Mouse (Mus musculus) CH12.LX (cell line): ENCODE results near the gene Ube2h. TPM values are rescaled to one million over a fixed set of nuclear protein-coding genes. Genes with fewer than 3 reads are reported as not detected.

Experiments
- DNase-seq: peaks from one replicate; pipeline ENCODE4 v3.0.0-alpha.2; 2013; ENCODE audit errors: extremely low read depth
- H3K27ac ChIP-seq: 2 replicates; pipeline ENCODE4 v1.5.1; 2012; ENCODE audit warnings: low read depth, mild to moderate bottlenecking, control low read depth, moderate library complexity; ENCODE audit not compliant: insufficient read depth
- H3K27me3 ChIP-seq: replicated peaks from 2 replicates; pipeline ENCODE3; 2012; ENCODE audit warnings: inconsistent platforms
- H3K36me3 ChIP-seq, 2 experiments: replicated peaks in 1 of 2; 2 replicates each; pipeline versions ENCODE3 to v1.6.1; 2012; ENCODE audit warnings: inconsistent platforms in 1 of 2, low read length in 1 of 2, mild to moderate bottlenecking in 1 of 2, mixed read lengths in 1 of 2, moderate library complexity in 1 of 2; ENCODE audit not compliant: control insufficient read depth in 1 of 2, insufficient read depth in 1 of 2
- H3K4me1 ChIP-seq, 2 experiments: 2 replicates each; pipeline ENCODE4 v1.6.1; 2012; ENCODE audit warnings: inconsistent platforms in 1 of 2, moderate library complexity in 1 of 2; ENCODE audit not compliant: insufficient read depth in 2 of 2, control insufficient read depth in 1 of 2
- H3K4me2 ChIP-seq: 2 replicates; pipeline ENCODE4 v1.6.1; 2012; ENCODE audit warnings: low read depth, mild to moderate bottlenecking, control low read depth; ENCODE audit not compliant: poor library complexity, insufficient read depth, severe bottlenecking
- H3K4me3 ChIP-seq, 3 experiments: fragments of 150-350 bp in 1 of 3; sonication (generic) in 1 of 3; replicated peaks in 1 of 3; 2 replicates each; pipeline versions ENCODE3 to v1.5.1; 2011 to 2012; ENCODE audit warnings: low read depth in 2 of 3, low read length in 2 of 3, mild to moderate bottlenecking in 2 of 3, moderate library complexity in 2 of 3, control low read depth in 1 of 3, improper control_type of control experiment in 1 of 3, inconsistent platforms in 1 of 3, mixed read lengths in 1 of 3; ENCODE audit not compliant: poor library complexity in 1 of 3
- H3K79me2 ChIP-seq: replicated peaks from 2 replicates; pipeline ENCODE4 v1.6.1; 2012; ENCODE audit warnings: mild to moderate bottlenecking, moderate library complexity; ENCODE audit not compliant: control insufficient read depth, poor library complexity, insufficient read depth, severe bottlenecking; ENCODE audit errors: extremely low read depth
- H3K9ac ChIP-seq: 2 replicates; pipeline ENCODE4 v1.6.1; 2012; ENCODE audit warnings: low read depth, mild to moderate bottlenecking, control low read depth, moderate library complexity; ENCODE audit not compliant: insufficient read depth
- H3K9me3 ChIP-seq: replicated peaks from 2 replicates; pipeline ENCODE3; 2012; ENCODE audit warnings: low read length, inconsistent platforms, mixed read lengths
- CHD1 ChIP-seq: IDR thresholded peaks from 2 replicates; pipeline ENCODE4 v1.6.1; 2012; ENCODE audit warnings: low read depth, low read length, improper control_type of control experiment, inconsistent platforms
- CTCF ChIP-seq, 2 experiments: IDR thresholded peaks in 1 of 2; conservative IDR thresholded peaks in 1 of 2; 2 replicates each; pipeline ENCODE4 v1.5.1; 2011 to 2012; ENCODE audit warnings: low read depth in 2 of 2, low read length in 2 of 2, improper control_type of control experiment in 1 of 2, inconsistent platforms in 1 of 2, mild to moderate bottlenecking in 1 of 2, moderate library complexity in 1 of 2
- E2F4 ChIP-seq: IDR thresholded peaks from 2 replicates; pipeline ENCODE4 v1.6.1; 2011; ENCODE audit warnings: low read depth, low read length, improper control_type of control experiment; ENCODE audit not compliant: insufficient replicate concordance
- EP300 ChIP-seq: IDR thresholded peaks from 2 replicates; pipeline ENCODE4 v1.6.1; 2011; ENCODE audit warnings: low read length, improper control_type of control experiment
- HCFC1 ChIP-seq: IDR thresholded peaks from 2 replicates; pipeline ENCODE4 v1.6.1; 2012; ENCODE audit warnings: low read depth, mild to moderate bottlenecking, inconsistent platforms, low read length, improper control_type of control experiment
- JUN ChIP-seq: IDR thresholded peaks from 2 replicates; pipeline ENCODE4 v1.6.1; 2011; ENCODE audit warnings: low read depth, mild to moderate bottlenecking, low read length, improper control_type of control experiment, moderate library complexity; ENCODE audit not compliant: insufficient read depth
- JUND ChIP-seq: conservative IDR thresholded peaks from 2 replicates; pipeline ENCODE4 v1.6.1; 2011; ENCODE audit warnings: low read depth, low read length, improper control_type of control experiment
- KAT2A ChIP-seq: IDR thresholded peaks from 2 replicates; pipeline ENCODE4 v1.6.1; 2012; ENCODE audit warnings: low read length, improper control_type of control experiment, inconsistent platforms; ENCODE audit not compliant: insufficient replicate concordance
- MYC ChIP-seq: IDR thresholded peaks from 2 replicates; pipeline ENCODE4 v1.6.1; 2011; ENCODE audit warnings: low read depth, mild to moderate bottlenecking, improper control_type of control experiment, low read length
- NRF1 ChIP-seq: IDR thresholded peaks from 2 replicates; pipeline ENCODE4 v1.6.1; 2014; ENCODE audit warnings: low read depth, mild to moderate bottlenecking, inconsistent platforms, low read length, improper control_type of control experiment, moderate library complexity
- POLR2A ChIP-seq: IDR thresholded peaks from 2 replicates; pipeline ENCODE4 v1.6.1; 2011; ENCODE audit warnings: low read depth, mild to moderate bottlenecking, improper control_type of control experiment, low read length
- RAD21 ChIP-seq: IDR thresholded peaks from 2 replicates; pipeline ENCODE4 v1.6.1; 2011; ENCODE audit warnings: low read depth, mild to moderate bottlenecking, low read length, improper control_type of control experiment, moderate library complexity
- RCOR1 ChIP-seq: conservative IDR thresholded peaks from 2 replicates; pipeline ENCODE4 v1.6.1; 2012; ENCODE audit warnings: low read depth, mild to moderate bottlenecking, inconsistent platforms, low read length, improper control_type of control experiment
- SIN3A ChIP-seq: IDR thresholded peaks from 2 replicates; pipeline ENCODE4 v1.6.1; 2012; ENCODE audit warnings: low read length, improper control_type of control experiment, inconsistent platforms
- TCF12 ChIP-seq: IDR thresholded peaks from 2 replicates; pipeline ENCODE4 v1.6.1; 2014; ENCODE audit warnings: low read depth, mild to moderate bottlenecking, inconsistent platforms, low read length, improper control_type of control experiment
- USF2 ChIP-seq: conservative IDR thresholded peaks from 2 replicates; pipeline ENCODE4 v1.6.1; 2011; ENCODE audit warnings: low read depth, low read length, improper control_type of control experiment
- ZKSCAN1 ChIP-seq: IDR thresholded peaks from 2 replicates; pipeline ENCODE4 v1.6.1; 2012; ENCODE audit warnings: low read depth, inconsistent platforms, low read length, improper control_type of control experiment, borderline replicate concordance
- dilution Hi-C: fragments of 300-500 bp; cut with MboI; formaldehyde crosslinking; loops from 2 replicates; pipeline ENCODE4 v1.14.3; 2020; ENCODE audit warnings: low sequenced_read_pairs; ENCODE audit not compliant: extremely low pct_unique_long_range_greater_than_20kb, extremely low pct_ligation_motif_present
- in situ Hi-C: fragments of 300-500 bp; cut with MboI; formaldehyde crosslinking; loops from 3 replicates; pipeline ENCODE4 v1.14.3; 2019; ENCODE audit warnings: low sequenced_read_pairs, low pct_ligation_motif_present, low pct_unique_long_range_greater_than_20kb, mixed read lengths
- polyA plus RNA-seq: library from polyadenylated mRNA; unstranded; fragments of >175 nt; gene quantifications from 2 replicates; pipeline ENCODE4 v1.2.1, GENCODE M21; 2012; ENCODE audit warnings: low read depth; ENCODE audit not compliant: insufficient read length
- total RNA-seq, 2 experiments: library from RNA; depleted of rRNA; stranded (reverse); fragments of 300-350 nt in 1 of 2; fragments of >200 nt in 1 of 2; gene quantifications; 2 replicates each; pipeline ENCODE4 v1.2.3; 2012 to 2014

The Ube2h gene
- total and polyA plus RNA-seq, 3 experiments = 6.1 to 13.4 (median 13.4) TPM

- TF ChIP-seq HCFC1 (no peak; the same call in 1 of the 2 replicates), POLR2A (peak; percentile 85), NRF1 (peak; percentile 51), RCOR1 (no peak), JUN (no peak), EP300 (no peak), JUND (no peak), ZKSCAN1 (no peak), SIN3A (no peak; the same call in none of the 2 replicates), USF2 (no peak), MYC (no peak)
Observed at GRCm38 (mm10) chr6:30173551-30174460, 130.5 kb downstream of the Ube2h start (continued).

DNA sequence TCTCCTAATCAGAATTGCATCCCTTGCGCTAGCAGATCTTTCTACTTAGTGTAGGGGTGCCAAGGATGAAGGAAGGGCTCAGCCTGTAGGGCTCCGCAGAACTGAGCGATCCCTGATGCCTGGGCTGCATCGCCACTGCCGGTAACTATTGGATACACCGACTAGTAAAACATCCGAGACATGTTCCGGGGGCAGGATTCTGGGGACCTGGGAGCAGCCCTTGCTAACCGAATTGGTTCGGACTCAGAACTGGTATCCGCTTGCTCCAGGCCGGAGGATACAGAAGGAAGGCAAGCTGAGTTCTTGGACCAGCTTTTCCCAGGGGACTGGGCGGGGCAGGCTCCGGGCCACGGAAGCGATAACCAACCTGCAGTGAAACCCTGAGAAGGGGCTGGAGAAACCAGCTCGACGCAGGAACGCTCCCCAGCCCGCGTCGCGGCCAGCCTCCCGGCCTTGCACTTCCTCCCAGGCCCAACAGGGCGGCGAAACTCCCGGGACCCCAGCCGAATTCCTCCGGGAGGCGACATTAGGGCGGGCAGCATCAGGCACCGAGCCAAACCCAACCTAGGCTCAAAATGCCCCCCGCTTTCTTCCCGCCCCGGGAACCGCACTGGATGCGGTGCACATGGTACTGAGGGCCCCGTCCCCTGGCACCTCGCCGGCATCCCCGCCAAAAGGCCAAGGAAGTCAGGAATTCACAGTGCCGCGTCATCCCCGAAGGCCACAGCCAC is 131.4 kb downstream of the Ube2h start:
- no peak for DNase-seq
- Histone ChIP-seq H3K4me3 (peak overlapping the region; percentile 69 to 92 (median 78)), H3K9me3 (no peaks in the 10 kb centered on the region), H3K79me2 (no peaks in the 10 kb centered on the region), H3K27ac (peak overlapping the region; percentile 20; the same call in 1 of the 2 replicates), H3K36me3 (peaks cover 4 to 32% of the 10 kb centered on the region in 2 experiments), H3K27me3 (peaks cover 18% of the 10 kb centered on the region), H3K4me1 (peaks cover 27 to 62% of the 10 kb centered on the region in 2 experiments), H3K9ac (peak overlapping the region; percentile 43), H3K4me2 (peak overlapping the region; percentile 81)
- in situ Hi-C loops = no loop called here
- TF ChIP-seq CTCF (conservative IDR thresholded peaks at IDR 0.05 in 1 of 2, IDR thresholded peaks at IDR 0.05 in 1 of 2; ENCODE audit: low read depth in 2 of 2, low read length in 2 of 2) (peak in 1 of 2 experiments; percentile 44; a peak in 2 of 4 replicates), KAT2A (no peak), TCF12 (0 out of 2 replicates have a peak, but pooled peaks have one; percentile 4), E2F4 (no peak), RAD21 (no peak), POLR2A (no peak), CHD1 (no peak), JUND (no peak), USF2 (no peak)
- dilution Hi-C loops = no loop called here
